Comparison of ENCODE assay signal across 8 mouse cellular contexts in genomic region chr4:155249257-155249647, GRCm38 (mm10). TPM values are rescaled to one million over a fixed set of nuclear protein-coding genes. Genes with fewer than 3 reads are reported as not detected.
DNase-seq lines count a peak whose midpoint lies in the region; ATAC-seq and TF ChIP-seq lines count a peak whose summit lies in the region.

No protein-coding gene starts in this region.

- no peak for TF ChIP-seq CTCF in Patski (IDR thresholded peaks at IDR 0.05)
- TF ChIP-seq CTCF in lung, postnatal 0 days (IDR thresholded peaks at IDR 0.05), result peak; percentile 99

- under 1% methylated on average over 9 of the region's 9 CpGs for WGBS in hindbrain, embryonic 12.5 days
- WGBS in lung, postnatal 0 days, result 0% methylated on average over 9 of the region's 9 CpGs

- H3K27ac ChIP-seq in hindbrain, embryonic 12.5 days, result peak overlapping the region; percentile 98
- peak overlapping the region; percentile 94 for H3K27ac ChIP-seq in lung, postnatal 0 days (ENCODE audit: low read length)

- no peaks in the 10 kb centered on the region for H3K9me3 ChIP-seq in hindbrain, embryonic 12.5 days (replicated peaks)
- H3K9me3 ChIP-seq in lung, postnatal 0 days (ENCODE audit: low read length), result no peaks in the 10 kb centered on the region

- peak; percentile 51 for ATAC-seq in Patski
- peak; percentile 81 for ATAC-seq in hindbrain, embryonic 12.5 days (ENCODE audit: low FRiP score)
- peak; percentile 75 for ATAC-seq in lung, postnatal 0 days

- peaks cover 34% of the 10 kb centered on the region for H3K4me1 ChIP-seq in hindbrain, embryonic 12.5 days
- H3K4me1 ChIP-seq in lung, postnatal 0 days (ENCODE audit: insufficient read depth, low read depth, low read length), result peaks cover 6% of the 10 kb centered on the region

- CTCF ChIA-PET in Patski (lab: Charles Lee), result interaction anchor here (0.6 to 4.3 kb wide), 13 partner anchors 19 to 169 kb away, joined by 3 to 50 read pairs (median 4); no protein-coding TSS in a partner anchor

- peaks cover 6% of the 10 kb centered on the region; the same call in 1 of the 2 replicates for H3K36me3 ChIP-seq in hindbrain, embryonic 12.5 days
- no peaks in the 10 kb centered on the region for H3K36me3 ChIP-seq in lung, postnatal 0 days (ENCODE audit: insufficient read depth, low read length)

- peak overlapping the region; percentile 88 for H3K9ac ChIP-seq in hindbrain, embryonic 12.5 days
- H3K9ac ChIP-seq in lung, postnatal 0 days (replicated peaks; ENCODE audit: low read depth), result peak overlapping the region; percentile 75; the same call in 1 of the 2 replicates

- H3K4me3 ChIP-seq in hindbrain, embryonic 12.5 days, result peak overlapping the region; percentile 63
- H3K4me3 ChIP-seq in lung, postnatal 0 days (ENCODE audit: low read depth, low read length), result peak overlapping the region; percentile 63

- in situ Hi-C loops in Patski (cut with MboI; ENCODE audit: low pct_unique_long_range_greater_than_20kb), result loop anchor here (5.0 to 25.0 kb wide), 2 partner anchors 152 to 362 kb away; partner anchors contain the start of gene Fam213b

- no peak for DNase-seq in Patski (ENCODE audit: low read depth, low spot score)
- DNase-seq in cerebellum, postnatal 10 days, result peak; percentile 98
- peak; percentile 86 to 93 for DNase-seq in frontal cortex, postnatal 10 days (ENCODE audit: low spot score in 2 of 2)
- peak; percentile 98 to 99 for DNase-seq in layer of hippocampus, postnatal 10 days (ENCODE audit: low spot score in 2 of 2)
- DNase-seq in lung, postnatal 0 days (ENCODE audit: low spot score), result peak; percentile 95
- peak; percentile 92 for DNase-seq in ovary, postnatal 10 days (ENCODE audit: low spot score)
- DNase-seq in thymus, postnatal 0 days (ENCODE audit: low spot score), result peak; percentile 92

- peak overlapping the region; percentile 92 for H3K4me2 ChIP-seq in hindbrain, embryonic 12.5 days (replicated peaks)
- H3K4me2 ChIP-seq in lung, postnatal 0 days (replicated peaks; ENCODE audit: low read depth, low read length), result peak overlapping the region; percentile 89

- no peak for TF ChIP-seq EP300 in lung, postnatal 0 days (IDR thresholded peaks at IDR 0.05)

- POLR2A ChIA-PET in Patski (lab: Charles Lee), result interaction anchor here (0.5 to 2.5 kb wide), 7 partner anchors 28 to 163 kb away, joined by 3 to 28 read pairs (median 3); partner anchors contain the start of genes Morn1, Rer1 and Ski

- no peaks in the 10 kb centered on the region for H3K27me3 ChIP-seq in Patski
- no peaks in the 10 kb centered on the region for H3K27me3 ChIP-seq in hindbrain, embryonic 12.5 days
- H3K27me3 ChIP-seq in lung, postnatal 0 days (replicated peaks; ENCODE audit: insufficient read depth, low read length), result no peaks in the 10 kb centered on the region

RNA-seq across cellular contexts. Expression of gene Faap20, which starts 0.3 kb away (rescaled TPM):
- polyA plus RNA-seq in Patski (2021), result 25.5 TPM
- 90.8 and 98.6 TPM in 2 replicates for polyA plus RNA-seq in hindbrain, embryonic 12.5 days (2016; fragmentation: Nextera tagmentation; extraction: Ambion mirVana)
- total RNA-seq in layer of hippocampus, postnatal 10 days (2021), result 10 to 100 TPM; 22.2 to 24.3 TPM
- polyA plus RNA-seq in lung, postnatal 0 days (2015; fragmentation: Nextera tagmentation; extraction: Ambion mirVana), result 61.4 and 66.6 TPM in 2 replicates
- polyA plus RNA-seq in thymus, postnatal 0 days (2015; fragmentation: Nextera tagmentation; extraction: Ambion mirVana), result 67.9 and 71.3 TPM in 2 replicates

RNA-seq across cellular contexts. Expression of gene Ski, which starts 26.9 kb away (rescaled TPM):
- 59.8 TPM for polyA plus RNA-seq in Patski (2021)
- polyA plus RNA-seq in hindbrain, embryonic 12.5 days (2016; fragmentation: Nextera tagmentation; extraction: Ambion mirVana), result 12.6 and 13.5 TPM in 2 replicates
- total RNA-seq in layer of hippocampus, postnatal 10 days (2021), result 100 to 1,000 TPM; 118 TPM
- polyA plus RNA-seq in lung, postnatal 0 days (2015; fragmentation: Nextera tagmentation; extraction: Ambion mirVana), result 22.6 and 23.2 TPM in 2 replicates
- 8.1 and 9.3 TPM in 2 replicates for polyA plus RNA-seq in thymus, postnatal 0 days (2015; fragmentation: Nextera tagmentation; extraction: Ambion mirVana)
